10 mouse cellular contexts compared by ENCODE assay signal in genomic region chr12:110189329-110189642, GRCm38 (mm10).
DNase-seq lines count a peak whose midpoint lies in the region; ATAC-seq lines count a peak whose summit lies in the region.
"Had no signal": no experiment of that assay in that cellular context is flagged by ENCODE, and none has a peak within 500 bp of the region (broad histone marks: within the 10 kb centered on the region; RNA-seq: fewer than 3 reads in every experiment).

No protein-coding gene starts in this region.

- H3K27ac ChIP-seq in hindbrain, embryonic 14.5 days: 0 out of 2 replicates have a peak overlapping the region, but pooled peaks have one; percentile 20
- H3K27ac ChIP-seq in midbrain, embryonic 14.5 days (replicated peaks; ENCODE audit: low read depth, low read length): 0 out of 2 replicates have a peak overlapping the region, but pooled peaks have one; percentile 41

- H3K9ac ChIP-seq in hindbrain, embryonic 14.5 days: peak overlapping the region; percentile 31; the same call in 1 of the 2 replicates
- H3K9ac ChIP-seq in midbrain, embryonic 14.5 days (replicated peaks; ENCODE audit: low read length): no peak overlapping the region

- no peaks in the 10 kb centered on the region for H3K9me3 ChIP-seq in hindbrain, embryonic 14.5 days (ENCODE audit: control insufficient read depth, low read length)
- H3K9me3 ChIP-seq in midbrain, embryonic 14.5 days (ENCODE audit: control insufficient read depth, low read length): no peaks in the 10 kb centered on the region

- ATAC-seq in hindbrain, embryonic 14.5 days (ENCODE audit: low FRiP score): no peak
- no peak for ATAC-seq in midbrain, embryonic 14.5 days (ENCODE audit: low FRiP score, low TSS enrichment)

- H3K4me2 ChIP-seq in hindbrain, embryonic 14.5 days (replicated peaks): peak overlapping the region; percentile 41
- peak overlapping the region; percentile 46 for H3K4me2 ChIP-seq in midbrain, embryonic 14.5 days (ENCODE audit: low read length)

- no peaks in the 10 kb centered on the region for H3K36me3 ChIP-seq in hindbrain, embryonic 14.5 days (replicated peaks; ENCODE audit: control insufficient read depth, insufficient read depth)
- no peaks in the 10 kb centered on the region for H3K36me3 ChIP-seq in midbrain, embryonic 14.5 days (ENCODE audit: control insufficient read depth, insufficient read depth, low read length)

- H3K4me3 ChIP-seq in hindbrain, embryonic 14.5 days (replicated peaks; ENCODE audit: low read length): peak overlapping the region; percentile 8; the same call in 1 of the 2 replicates
- H3K4me3 ChIP-seq in midbrain, embryonic 14.5 days (replicated peaks; ENCODE audit: low read depth, low read length): peak overlapping the region; percentile 19
- H3K4me3 ChIP-seq: myocyte had no signal

- WGBS in hindbrain, embryonic 14.5 days: under 1% methylated on average over 18 of the region's 19 CpGs
- WGBS in midbrain, embryonic 14.5 days: under 1% methylated on average over 19 of the region's 19 CpGs

- peaks cover 63% of the 10 kb centered on the region for H3K27me3 ChIP-seq in hindbrain, embryonic 14.5 days (ENCODE audit: control insufficient read depth, insufficient read depth, low read length)
- H3K27me3 ChIP-seq in midbrain, embryonic 14.5 days (ENCODE audit: control insufficient read depth, insufficient read depth, low read length): peaks cover 43% of the 10 kb centered on the region

- H3K4me1 ChIP-seq in hindbrain, embryonic 14.5 days (replicated peaks; ENCODE audit: control insufficient read depth, insufficient read depth, low read length): peaks cover 23% of the 10 kb centered on the region
- H3K4me1 ChIP-seq in midbrain, embryonic 14.5 days (ENCODE audit: control insufficient read depth, insufficient read depth, low read length): peaks cover 22% of the 10 kb centered on the region

- DNase-seq in cerebellum, postnatal 10 days: peak; percentile 17 to 34
- no peak for DNase-seq in cerebellum, postnatal 36 days
- peak; percentile 73 for DNase-seq in embryo, embryonic 11 days
- no peak for DNase-seq in hindbrain, embryonic 14.5 days (ENCODE audit: low spot score)
- peak; percentile 39 for DNase-seq in midbrain, embryonic 14.5 days
- DNase-seq in cerebellum, adult 9-11 months: no peak
- DNase-seq in urinary bladder, adult 2 months (ENCODE audit: low spot score): no peak
- no peak for DNase-seq in c-Kit-positive CD71-positive TER-119-positive erythroid progenitor cells, embryonic 14.5 days (ENCODE audit: low spot score)
- DNase-seq: cerebellum, adult 18-20 months had no signal

Comparison
In these comparisons a context has a peak if more than half of its experiments do, and no peak if none do; other contexts are left out.
1. DNase-seq: peak in cerebellum, postnatal 10 days (2 of 2), embryo, embryonic 11 days (single experiment) and midbrain, embryonic 14.5 days (single experiment); none in cerebellum, postnatal 36 days (0 of 2), hindbrain, embryonic 14.5 days (single experiment), cerebellum, adult 9-11 months (single experiment), urinary bladder, adult 2 months (single experiment) and c-Kit-positive CD71-positive TER-119-positive erythroid progenitor cells, embryonic 14.5 days (single experiment).